Mouse (Mus musculus) CD4-positive helper T cell, adult 2 months (primary cell): ENCODE data around the gene Mss51.

ENCODE experiments used
- DNase-seq: peaks from one replicate; pipeline ENCODE4 v3.0.0-alpha.2; 2012; ENCODE audit warnings: low read depth, missing footprints, low spot score

Gene Mss51

DNA sequence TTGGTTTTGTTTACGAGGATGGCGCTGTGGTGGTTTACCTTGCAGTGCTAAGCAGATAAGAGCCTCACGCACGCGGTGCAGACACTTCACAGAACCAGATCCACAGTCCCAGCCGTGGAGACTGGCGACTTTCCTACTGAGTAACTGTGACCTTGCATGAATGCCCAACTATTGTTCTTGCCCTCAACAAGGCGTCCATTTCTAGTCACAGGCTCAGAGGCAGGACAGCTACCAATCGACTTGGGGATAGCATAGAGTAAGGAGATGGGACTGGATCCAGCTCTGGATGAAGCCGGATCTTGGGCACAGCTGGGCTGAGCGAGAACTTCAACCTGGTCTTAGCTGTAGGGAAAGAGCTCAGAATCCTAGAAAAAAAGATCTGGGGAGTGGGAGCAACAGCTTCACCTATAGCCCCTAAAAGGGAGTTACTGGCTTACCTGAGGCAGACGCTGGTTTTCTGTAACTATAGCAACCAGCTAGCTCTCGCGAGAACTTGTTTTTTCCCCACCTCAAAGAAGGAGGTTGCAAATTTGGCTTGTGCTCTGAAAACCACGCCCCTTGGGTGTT, 44.9 kb downstream of the Mss51 start, which contains the start of gene Cfap70:
TSS of gene Cfap70 (minus strand) at position 462 of the 567 bp plus-strand sequence.
- DNase-seq, result peak; percentile 62

DNA sequence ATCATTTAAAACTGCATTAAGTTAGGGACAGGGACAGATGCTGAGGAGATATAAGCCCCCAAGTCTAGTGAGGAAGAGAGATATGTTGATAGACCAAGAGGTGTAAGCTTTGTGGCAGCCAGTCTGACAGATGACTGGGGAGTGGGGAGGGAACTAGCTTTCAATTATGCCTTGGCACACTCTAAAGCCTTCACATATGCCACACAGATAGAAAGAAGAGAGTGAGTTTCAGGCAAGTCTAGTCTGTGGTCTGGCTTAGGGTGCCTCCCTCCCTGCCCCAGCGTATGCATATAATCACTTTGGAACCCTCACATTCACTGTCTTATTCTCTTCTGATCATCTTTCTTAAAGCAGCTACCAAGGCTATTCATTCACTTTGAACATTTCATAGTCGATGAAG, 45.4 kb downstream of the Mss51 start:
- no peak for DNase-seq

DNA sequence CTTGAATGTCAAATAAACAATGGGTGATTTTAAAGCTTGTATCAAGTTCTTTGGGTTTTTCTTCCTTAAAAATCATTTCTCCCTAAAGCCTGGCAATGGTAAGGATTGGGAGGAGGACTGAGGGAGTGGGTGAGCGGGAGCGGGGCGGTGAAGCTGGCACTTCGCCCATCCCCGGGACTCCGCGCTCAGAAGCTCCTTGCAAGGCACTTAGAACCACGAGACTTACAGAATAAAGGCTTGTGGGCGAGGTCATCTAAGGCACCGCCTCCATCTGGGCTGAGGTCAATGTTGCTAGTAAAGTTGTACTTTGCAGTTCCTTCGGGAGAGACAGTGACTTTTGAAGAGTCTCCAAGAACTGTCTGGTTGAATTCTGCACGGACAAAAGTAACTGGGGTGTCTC, 49.5 kb downstream of the Mss51 start:
- DNase-seq, result no peak

DNA sequence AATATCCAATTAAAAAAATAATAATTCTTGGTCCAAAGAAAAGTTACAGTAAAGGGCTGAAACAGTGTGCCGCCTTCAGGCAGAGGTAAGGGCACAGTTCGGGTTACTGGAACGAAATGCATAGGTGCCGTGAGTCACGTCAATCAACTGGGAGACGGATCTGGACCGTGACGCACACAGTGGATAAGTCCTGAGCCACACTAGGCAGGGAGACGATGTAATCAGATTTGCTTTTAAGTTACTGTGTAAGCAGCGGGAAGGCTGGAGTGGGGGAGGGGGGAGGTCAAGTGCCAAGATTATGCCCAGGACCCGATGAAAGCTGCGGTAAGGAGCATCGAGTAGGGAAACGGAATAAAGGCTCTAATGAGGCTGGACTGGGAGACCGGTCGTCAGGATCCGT, 54.4 kb downstream of the Mss51 start:
- no peak for DNase-seq

DNA sequence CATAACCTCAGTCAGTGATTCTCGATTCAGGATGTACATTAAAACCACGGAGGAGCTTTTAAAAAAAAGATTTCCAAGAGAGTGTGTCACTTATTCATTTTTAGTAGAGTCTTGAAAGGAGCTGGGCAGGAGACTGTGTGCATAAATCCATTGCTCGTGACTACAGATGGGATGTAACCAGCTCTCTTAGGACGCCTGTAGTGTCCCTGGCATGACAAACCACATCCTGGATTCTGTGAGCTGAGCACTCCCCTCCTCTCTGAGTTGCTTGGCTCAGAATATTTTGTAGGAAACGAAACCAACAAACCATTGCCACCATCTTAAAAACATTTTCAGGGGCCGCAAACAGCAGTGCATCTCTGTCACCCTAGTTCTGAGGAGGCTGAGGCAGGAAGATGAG, 59.7 kb downstream of the Mss51 start:
- no peak for DNase-seq
